Mouse (Mus musculus) adrenal gland, postnatal 10 days (tissue): ENCODE results near the gene Slc26a10. TPM values are rescaled to one million over a fixed set of nuclear protein-coding genes. Genes with fewer than 3 reads are reported as not detected.

Experiments used
- DNase-seq: peaks from one replicate; pipeline ENCODE4 v3.0.0; 2021; ENCODE audit warnings: mixed read lengths
- total RNA-seq, 2 experiments: library from RNA; stranded (reverse); gene quantifications; 2 replicates each; pipeline ENCODE4 v1.2.3; 2021

Slc26a10 gene
- total RNA-seq, 2 experiments from 2014 or later, result 7.4 to 13.7 TPM

GRCm38 (mm10) chr10:127182624-127183023, 2.2 kb upstream of the Slc26a10 start:
- DNase-seq, result no peak

GRCm38 (mm10) chr10:127181566-127181965, 1.1 kb upstream of the Slc26a10 start:
- DNase-seq, result no peak

GRCm38 (mm10) chr10:127180695-127181047, 226 bp upstream of the Slc26a10 start:
- DNase-seq, result no peak

- DNase-seq, result no peak
Observed at GRCm38 (mm10) chr10:127178286-127179027, 2.0 kb downstream of the Slc26a10 start.

GRCm38 (mm10) chr10:127177719-127178118, 2.7 kb downstream of the Slc26a10 start:
- peak; percentile 82 for DNase-seq

GRCm38 (mm10) chr10:127177235-127177634, 3.2 kb downstream of the Slc26a10 start:
- no peak for DNase-seq

GRCm38 (mm10) chr10:127176756-127177155, 3.7 kb downstream of the Slc26a10 start:
- DNase-seq, result no peak

GRCm38 (mm10) chr10:127176228-127176627, 4.2 kb downstream of the Slc26a10 start:
- no peak for DNase-seq

GRCm38 (mm10) chr10:127174170-127174569, 6.3 kb downstream of the Slc26a10 start:
- DNase-seq, result no peak

- DNase-seq, result no peak
Observed at GRCm38 (mm10) chr10:127173148-127174065, 7.0 kb downstream of the Slc26a10 start.

- DNase-seq, result no peak
Observed at GRCm38 (mm10) chr10:127171631-127172200, 8.7 kb downstream of the Slc26a10 start.

GRCm38 (mm10) chr10:127170837-127171272, 9.6 kb downstream of the Slc26a10 start:
- DNase-seq, result peak; percentile 87

GRCm38 (mm10) chr10:127170002-127170401, 10.4 kb downstream of the Slc26a10 start:
- DNase-seq, result no peak

- no peak for DNase-seq
Observed at GRCm38 (mm10) chr10:127167614-127168192, 12.7 kb downstream of the Slc26a10 start.

- DNase-seq, result no peak
Observed at GRCm38 (mm10) chr10:127166771-127167613, 13.5 kb downstream of the Slc26a10 start.

- no peak for DNase-seq
Observed at GRCm38 (mm10) chr10:127166404-127166715, 14.1 kb downstream of the Slc26a10 start.

GRCm38 (mm10) chr10:127165654-127166403, 14.6 kb downstream of the Slc26a10 start:
- peak; percentile 38 for DNase-seq

- DNase-seq, result no peak
Observed at GRCm38 (mm10) chr10:127165354-127165653, 15.1 kb downstream of the Slc26a10 start.

GRCm38 (mm10) chr10:127164631-127165353, 15.7 kb downstream of the Slc26a10 start, which contains the start of gene B4galnt1:
Gene B4galnt1, plus strand, starts transcription at chr10:127165225.
- DNase-seq, result peak; percentile 83

- DNase-seq, result no peak
Observed at GRCm38 (mm10) chr10:127164190-127164589, 16.3 kb downstream of the Slc26a10 start.
